Mouse (Mus musculus): ENCODE measurements around the gene Vmn1r41. TPM values are rescaled to one million over a fixed set of nuclear protein-coding genes. Genes with fewer than 3 reads are reported as not detected.

Vmn1r41 gene
- not detected in 2 replicates for total RNA-seq (2014; rRNA removed)
- not detected in 2 replicates for polyA plus RNA-seq (2012; rRNA removed)

DNA sequence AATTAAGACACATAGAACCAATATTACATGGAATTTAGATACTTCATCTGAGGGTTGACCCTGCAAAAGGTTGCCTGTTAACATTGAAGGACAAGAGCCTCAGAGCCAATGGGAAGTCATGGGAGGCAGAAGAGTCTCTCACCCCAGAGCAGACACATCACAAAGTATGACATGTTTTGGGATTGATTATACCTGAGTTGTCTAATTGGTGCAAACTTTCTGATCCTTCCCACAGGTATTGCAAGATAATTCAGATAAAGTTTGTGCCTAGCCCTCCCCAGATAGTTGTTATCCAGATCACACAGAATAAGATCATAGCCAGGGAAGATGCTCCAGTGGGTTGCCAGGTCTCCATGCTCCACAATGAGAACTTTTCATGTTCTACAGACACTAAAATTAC lies at the start of gene Vmn1r41:
TSS of gene Vmn1r41 (plus strand) at position 301 of the 400 bp plus-strand sequence.
- Histone ChIP-seq H3K9ac (ENCODE audit: low read depth, low read length) (no peak within 1 kb of the TSS), H3K4me1 (ENCODE audit: control insufficient read depth, insufficient read depth, low read length) (no peaks in the 10 kb centered on the region), H3K27ac (replicated peaks; ENCODE audit: insufficient read depth, low read depth, low read length) (no peak within 1 kb of the TSS), H3K27me3 (ENCODE audit: control insufficient read depth, insufficient read depth, low read length) (no peaks in the 10 kb centered on the region), H3K79me2 (ENCODE audit: control insufficient read depth, insufficient read depth, low read length) (no peaks in the 10 kb centered on the region), H3K36me3 (ENCODE audit: control insufficient read depth, insufficient read depth, low read length) (no peaks in the 10 kb centered on the region), H3K4me3 (ENCODE audit: insufficient read depth, low read depth, low read length) (no peak within 1 kb of the TSS)
- DNase-seq (ENCODE audit: extremely low read depth, low read depth, low spot score) = no peak
- TF ChIP-seq CTCF (IDR thresholded peaks at IDR 0.05; ENCODE audit: low read depth, low read length) (no peak), POLR2A (IDR thresholded peaks at IDR 0.05; ENCODE audit: extremely low read depth, insufficient read depth, low read length) (no peak)

DNA sequence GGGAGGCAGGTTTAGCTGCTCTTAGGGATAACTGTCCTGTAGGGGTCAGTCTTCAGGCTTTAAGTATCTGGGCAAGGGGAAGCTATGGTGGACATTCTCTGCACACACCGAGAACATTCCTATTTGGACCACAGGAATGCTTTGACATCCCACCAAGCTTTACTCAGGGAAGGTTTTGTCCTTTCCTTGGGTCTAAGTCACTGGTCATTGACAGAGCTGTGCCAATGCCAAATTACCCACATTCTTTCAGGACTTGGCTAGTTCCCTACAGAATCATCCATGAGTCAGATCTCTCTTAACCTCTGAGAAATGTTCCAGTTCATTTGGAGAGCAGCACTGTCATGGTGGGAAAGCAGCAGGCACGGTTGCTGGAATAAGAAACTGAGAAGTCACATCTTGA lies 33.9 kb upstream of the Vmn1r41 start:
- Histone ChIP-seq H3K27ac (replicated peaks; ENCODE audit: insufficient read depth, low read depth, low read length) (no peak overlapping the region), H3K9ac (ENCODE audit: low read depth, low read length) (no peak overlapping the region), H3K36me3 (ENCODE audit: control insufficient read depth, insufficient read depth, low read length) (no peaks in the 10 kb centered on the region; the same call in 1 of the 2 replicates), H3K4me3 (ENCODE audit: insufficient read depth, low read depth, low read length) (no peak overlapping the region), H3K27me3 (ENCODE audit: control insufficient read depth, insufficient read depth, low read length) (no peaks in the 10 kb centered on the region), H3K79me2 (ENCODE audit: control insufficient read depth, insufficient read depth, low read length) (no peaks in the 10 kb centered on the region), H3K4me1 (ENCODE audit: control insufficient read depth, insufficient read depth, low read length) (no peaks in the 10 kb centered on the region)
- no peak for DNase-seq (ENCODE audit: extremely low read depth, low read depth, low spot score)
- 64% methylated on average over 2 of the region's 2 CpGs for WGBS
- TF ChIP-seq CTCF (IDR thresholded peaks at IDR 0.05; ENCODE audit: low read depth, low read length) (no peak), POLR2A (IDR thresholded peaks at IDR 0.05; ENCODE audit: extremely low read depth, insufficient read depth, low read length) (no peak)

DNA sequence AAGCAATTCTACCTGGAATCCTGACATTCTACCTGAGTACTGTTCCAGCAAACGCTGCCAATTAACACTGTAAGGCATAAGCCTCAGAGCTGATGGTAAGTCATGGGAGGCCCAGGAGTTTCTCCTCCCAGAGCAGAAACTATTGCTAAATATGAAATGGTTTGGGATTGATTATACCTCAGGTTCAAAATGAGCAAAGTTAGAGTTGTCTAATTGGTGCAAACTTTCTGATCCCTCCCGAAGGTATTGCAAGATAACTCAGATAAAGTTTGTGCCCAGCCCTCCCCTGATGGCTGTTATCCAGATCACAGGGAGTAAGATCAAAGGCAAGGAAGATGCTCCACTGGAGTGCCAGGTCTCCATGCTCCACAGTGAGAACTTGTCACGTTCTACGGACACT lies 33.3 kb upstream of the Vmn1r41 start, which contains the start of gene Vmn1r40:
TSS of gene Vmn1r40 (plus strand) at position 301 of the 400 bp plus-strand sequence.
- no peaks in the 10 kb centered on the region for H3K79me2 ChIP-seq (ENCODE audit: control insufficient read depth, insufficient read depth, low read length)
- no peak for TF ChIP-seq CTCF (IDR thresholded peaks at IDR 0.05; ENCODE audit: low read depth, low read length)
- no peak for TF ChIP-seq POLR2A (IDR thresholded peaks at IDR 0.05; ENCODE audit: extremely low read depth, insufficient read depth, low read length)
- H3K4me3 ChIP-seq (ENCODE audit: insufficient read depth, low read depth, low read length) = no peak within 1 kb of the TSS
- H3K9ac ChIP-seq (ENCODE audit: low read depth, low read length) = no peak within 1 kb of the TSS
- no peaks in the 10 kb centered on the region for H3K4me1 ChIP-seq (ENCODE audit: control insufficient read depth, insufficient read depth, low read length)
- DNase-seq (ENCODE audit: extremely low read depth, low read depth, low spot score) = no peak
- no peaks in the 10 kb centered on the region for H3K27me3 ChIP-seq (ENCODE audit: control insufficient read depth, insufficient read depth, low read length)
- H3K36me3 ChIP-seq (ENCODE audit: control insufficient read depth, insufficient read depth, low read length) = no peaks in the 10 kb centered on the region
- no peak within 1 kb of the TSS for H3K27ac ChIP-seq (replicated peaks; ENCODE audit: insufficient read depth, low read depth, low read length)
- 79% methylated on average over 4 of the region's 4 CpGs for WGBS

DNA sequence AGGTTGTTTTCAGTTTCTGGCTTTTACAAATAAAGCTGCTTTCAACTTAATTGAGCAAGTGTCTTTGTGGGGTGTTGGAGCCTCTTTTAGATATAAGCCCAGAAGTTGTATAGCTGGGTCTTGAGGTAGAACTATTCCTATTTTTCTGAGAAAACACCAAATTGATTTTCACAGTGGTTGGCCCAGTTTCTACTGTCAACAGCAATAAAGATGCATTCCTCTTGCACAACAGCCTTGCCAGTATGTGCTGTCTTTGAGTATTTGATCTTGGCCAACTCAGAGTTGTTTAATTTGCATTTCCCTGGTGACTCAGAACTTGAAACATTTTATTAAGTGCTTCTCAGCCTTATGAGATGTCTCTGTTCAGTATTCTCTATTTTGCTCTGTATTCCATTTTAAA lies 22.5 kb upstream of the Vmn1r41 start:
- no peak overlapping the region for H3K4me3 ChIP-seq (ENCODE audit: insufficient read depth, low read depth, low read length)
- H3K9ac ChIP-seq (ENCODE audit: low read depth, low read length) = no peak overlapping the region
- TF ChIP-seq POLR2A (IDR thresholded peaks at IDR 0.05; ENCODE audit: extremely low read depth, insufficient read depth, low read length) (no peak), CTCF (IDR thresholded peaks at IDR 0.05; ENCODE audit: low read depth, low read length) (no peak)
- H3K79me2 ChIP-seq (ENCODE audit: control insufficient read depth, insufficient read depth, low read length) = no peaks in the 10 kb centered on the region
- H3K27me3 ChIP-seq (ENCODE audit: control insufficient read depth, insufficient read depth, low read length) = no peaks in the 10 kb centered on the region
- DNase-seq (ENCODE audit: extremely low read depth, low read depth, low spot score) = no peak
- H3K4me1 ChIP-seq (ENCODE audit: control insufficient read depth, insufficient read depth, low read length) = no peaks in the 10 kb centered on the region
- no peaks in the 10 kb centered on the region for H3K36me3 ChIP-seq (ENCODE audit: control insufficient read depth, insufficient read depth, low read length)
- no peak overlapping the region for H3K27ac ChIP-seq (replicated peaks; ENCODE audit: insufficient read depth, low read depth, low read length)

DNA sequence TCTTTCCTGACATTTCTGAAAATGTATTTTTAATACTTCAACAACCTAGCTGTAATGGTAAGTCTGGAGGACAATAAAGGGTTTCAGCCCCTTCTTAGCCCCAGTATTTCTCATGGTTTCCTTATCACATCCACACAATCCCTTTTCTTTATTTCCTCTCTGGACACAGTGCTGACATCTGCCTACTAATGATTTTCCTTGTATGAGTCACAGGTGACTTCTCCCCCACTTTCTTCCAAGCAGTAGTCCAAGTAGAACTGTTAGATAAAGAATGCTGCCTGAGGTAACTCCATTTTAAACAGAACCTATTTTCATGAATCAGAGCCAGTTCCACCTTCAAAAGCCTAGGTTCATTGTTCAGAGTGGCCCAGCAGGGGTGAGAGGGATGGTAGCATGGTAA lies 2.2 kb downstream of the Vmn1r41 start:
- Histone ChIP-seq H3K36me3 (ENCODE audit: control insufficient read depth, insufficient read depth, low read length) (no peaks in the 10 kb centered on the region), H3K9ac (ENCODE audit: low read depth, low read length) (no peak overlapping the region), H3K27ac (replicated peaks; ENCODE audit: insufficient read depth, low read depth, low read length) (no peak overlapping the region), H3K4me3 (ENCODE audit: insufficient read depth, low read depth, low read length) (no peak overlapping the region), H3K79me2 (ENCODE audit: control insufficient read depth, insufficient read depth, low read length) (no peaks in the 10 kb centered on the region), H3K4me1 (ENCODE audit: control insufficient read depth, insufficient read depth, low read length) (no peaks in the 10 kb centered on the region), H3K27me3 (ENCODE audit: control insufficient read depth, insufficient read depth, low read length) (no peaks in the 10 kb centered on the region)
- no peak for DNase-seq (ENCODE audit: extremely low read depth, low read depth, low spot score)
- TF ChIP-seq CTCF (IDR thresholded peaks at IDR 0.05; ENCODE audit: low read depth, low read length) (no peak), POLR2A (IDR thresholded peaks at IDR 0.05; ENCODE audit: extremely low read depth, insufficient read depth, low read length) (no peak)

DNA sequence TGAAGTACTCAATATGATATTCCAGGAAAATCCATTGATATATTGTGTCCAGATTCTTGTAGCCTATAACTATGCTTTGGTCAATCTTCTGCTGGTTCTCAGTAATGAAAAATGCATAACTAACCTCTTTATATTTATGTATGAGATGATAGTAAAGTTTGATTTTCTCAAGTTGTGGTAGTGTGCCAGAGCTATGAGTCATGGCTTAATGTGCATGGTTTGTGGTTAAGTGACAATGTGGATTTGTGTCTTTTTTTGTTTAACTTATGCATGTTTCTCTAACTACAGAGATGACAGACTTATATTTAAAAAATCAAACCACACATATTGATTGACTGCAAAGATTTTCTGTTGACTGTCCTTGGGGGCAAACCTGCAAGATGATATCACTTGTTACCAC lies 49.7 kb downstream of the Vmn1r41 start:
- no peaks in the 10 kb centered on the region for H3K36me3 ChIP-seq (ENCODE audit: control insufficient read depth, insufficient read depth, low read length)
- no peak for DNase-seq (ENCODE audit: extremely low read depth, low read depth, low spot score)
- H3K4me1 ChIP-seq (ENCODE audit: control insufficient read depth, insufficient read depth, low read length) = no peaks in the 10 kb centered on the region
- no peak overlapping the region for H3K4me3 ChIP-seq (ENCODE audit: insufficient read depth, low read depth, low read length)
- no peak overlapping the region for H3K9ac ChIP-seq (ENCODE audit: low read depth, low read length)
- H3K79me2 ChIP-seq (ENCODE audit: control insufficient read depth, insufficient read depth, low read length) = no peaks in the 10 kb centered on the region
- H3K27me3 ChIP-seq (ENCODE audit: control insufficient read depth, insufficient read depth, low read length) = no peaks in the 10 kb centered on the region
- no peak for TF ChIP-seq POLR2A (IDR thresholded peaks at IDR 0.05; ENCODE audit: extremely low read depth, insufficient read depth, low read length)
- no peak for TF ChIP-seq CTCF (IDR thresholded peaks at IDR 0.05; ENCODE audit: low read depth, low read length)
- no peak overlapping the region for H3K27ac ChIP-seq (replicated peaks; ENCODE audit: insufficient read depth, low read depth, low read length)

Other genes starting within 250 kb of the Vmn1r41 start
- gene Chchd6, start 145.1 kb upstream of the Vmn1r41 start, total RNA-seq (2014; rRNA removed) = 6.9 and 8.0 TPM in 2 replicates
- gene Chchd6, start 145.1 kb upstream of the Vmn1r41 start, polyA plus RNA-seq (2012; rRNA removed) = 5.0 and 9.4 TPM in 2 replicates
- 5.6 and 6.4 TPM in 2 replicates for gene Txnrd3, start 96.8 kb upstream of the Vmn1r41 start, total RNA-seq (2014; rRNA removed)
- gene Txnrd3, start 96.8 kb upstream of the Vmn1r41 start, polyA plus RNA-seq (2012; rRNA removed) = 4.8 and 5.7 TPM in 2 replicates
- gene Vmn1r40, start 33.2 kb upstream of the Vmn1r41 start, total RNA-seq (2014; rRNA removed) = not detected in 2 replicates
- not detected in 2 replicates for gene Vmn1r40, start 33.2 kb upstream of the Vmn1r41 start, polyA plus RNA-seq (2012; rRNA removed)
- gene Vmn1r42, start 135.6 kb downstream of the Vmn1r41 start, total RNA-seq (2014; rRNA removed) = not detected in 2 replicates
- gene Vmn1r42, start 135.6 kb downstream of the Vmn1r41 start, polyA plus RNA-seq (2012; rRNA removed) = not detected in 2 replicates
- not detected in 2 replicates for gene Vmn1r43, start 135.6 kb downstream of the Vmn1r41 start, total RNA-seq (2014; rRNA removed)
- not detected in 2 replicates for gene Vmn1r43, start 135.6 kb downstream of the Vmn1r41 start, polyA plus RNA-seq (2012; rRNA removed)
- gene Vmn1r44, start 142.9 kb downstream of the Vmn1r41 start, total RNA-seq (2014; rRNA removed) = not detected in 2 replicates
- not detected in 2 replicates for gene Vmn1r44, start 142.9 kb downstream of the Vmn1r41 start, polyA plus RNA-seq (2012; rRNA removed)
- not detected in 2 replicates for gene Vmn1r45, start 199.8 kb downstream of the Vmn1r41 start, total RNA-seq (2014; rRNA removed)
- not detected in 2 replicates for gene Vmn1r45, start 199.8 kb downstream of the Vmn1r41 start, polyA plus RNA-seq (2012; rRNA removed)
- gene Vmn1r46, start 228.5 kb downstream of the Vmn1r41 start, total RNA-seq (2014; rRNA removed) = not detected in 2 replicates
- gene Vmn1r46, start 228.5 kb downstream of the Vmn1r41 start, polyA plus RNA-seq (2012; rRNA removed) = not detected in 2 replicates

Measured in liver, adult 2 months (tissue).